Mouse (Mus musculus): ENCODE measurements at regions not wholly inside any gene's neighbourhood (a gene's known extent, or its start where the extent isn't known, plus 50 kb on each side); places are given as distances from the start of the nearest gene placed in this dataset.

GRCm38 (mm10) chr2:171816685-171817419 is 226.4 kb downstream of the Cbln4 start:
- Histone ChIP-seq H3K9ac (ENCODE audit: low read length) (no peak overlapping the region), H3K4me3 (ENCODE audit: low read depth, low read length) (no peak overlapping the region), H3K27ac (ENCODE audit: low read depth) (no peak overlapping the region), H3K4me2 (ENCODE audit: low read length) (no peak overlapping the region), H3K4me1 (replicated peaks; ENCODE audit: control insufficient read depth, insufficient read depth, low read length) (no peaks in the 10 kb centered on the region; the same call in 1 of the 2 replicates), H3K36me3 (ENCODE audit: control insufficient read depth, insufficient read depth, low read length) (no peaks in the 10 kb centered on the region), H3K27me3 (replicated peaks; ENCODE audit: control insufficient read depth, insufficient read depth, low read length) (no peaks in the 10 kb centered on the region), H3K9me3 (ENCODE audit: control insufficient read depth, low read length) (no peaks in the 10 kb centered on the region)
- DNase-seq (ENCODE audit: low spot score) (no peak), ATAC-seq (replicated peaks; ENCODE audit: low FRiP score, low TSS enrichment, low read depth) (no peak)
- 66% methylated on average over 10 of the region's 10 CpGs for WGBS

- 77% methylated on average over 3 of the region's 3 CpGs for WGBS
- Histone ChIP-seq H3K9ac (ENCODE audit: low read length) (no peak overlapping the region), H3K4me2 (ENCODE audit: low read length) (no peak overlapping the region), H3K9me3 (ENCODE audit: control insufficient read depth, low read length) (no peaks in the 10 kb centered on the region), H3K36me3 (ENCODE audit: control insufficient read depth, insufficient read depth, low read length) (no peaks in the 10 kb centered on the region), H3K27ac (ENCODE audit: low read depth) (no peak overlapping the region), H3K4me3 (ENCODE audit: low read depth, low read length) (no peak overlapping the region), H3K4me1 (replicated peaks; ENCODE audit: control insufficient read depth, insufficient read depth, low read length) (no peaks in the 10 kb centered on the region; the same call in 1 of the 2 replicates), H3K27me3 (replicated peaks; ENCODE audit: control insufficient read depth, insufficient read depth, low read length) (no peaks in the 10 kb centered on the region)
- ATAC-seq (replicated peaks; ENCODE audit: low FRiP score, low TSS enrichment, low read depth) (no peak), DNase-seq (ENCODE audit: low spot score) (no peak)
These were observed 230.6 kb downstream of the Cbln4 start for GRCm38 (mm10) chr2:171812701-171813100.

GRCm38 (mm10) chr2:171805376-171805775 is 237.9 kb downstream of the Cbln4 start:
- WGBS, result 67% methylated on average over 5 of the region's 5 CpGs

GRCm38 (mm10) chr2:171800511-171801268 is 242.6 kb downstream of the Cbln4 start:
- 83% methylated on average over 10 of the region's 10 CpGs for WGBS
- no peaks in the 10 kb centered on the region for H3K27me3 ChIP-seq (replicated peaks; ENCODE audit: control insufficient read depth, insufficient read depth, low read length)
- no peak overlapping the region for H3K4me3 ChIP-seq (ENCODE audit: low read depth, low read length)
- H3K4me2 ChIP-seq (ENCODE audit: low read length), result no peak overlapping the region
- H3K9ac ChIP-seq (ENCODE audit: low read length), result no peak overlapping the region
- H3K9me3 ChIP-seq (ENCODE audit: control insufficient read depth, low read length), result no peaks in the 10 kb centered on the region
- H3K27ac ChIP-seq (ENCODE audit: low read depth), result no peak overlapping the region
- no peak for DNase-seq (ENCODE audit: low spot score)
- H3K4me1 ChIP-seq (replicated peaks; ENCODE audit: control insufficient read depth, insufficient read depth, low read length), result no peaks in the 10 kb centered on the region
- H3K36me3 ChIP-seq (ENCODE audit: control insufficient read depth, insufficient read depth, low read length), result no peaks in the 10 kb centered on the region
- no peak for ATAC-seq (replicated peaks; ENCODE audit: low FRiP score, low TSS enrichment, low read depth)

More at GRCm38 (mm10) chr2:171805376-171805775, 237.9 kb downstream of the Cbln4 start:
- no peaks in the 10 kb centered on the region for H3K4me1 ChIP-seq (replicated peaks; ENCODE audit: control insufficient read depth, insufficient read depth, low read length)
- no peaks in the 10 kb centered on the region for H3K9me3 ChIP-seq (ENCODE audit: control insufficient read depth, low read length)
- H3K27ac ChIP-seq (ENCODE audit: low read depth), result no peak overlapping the region
- no peak overlapping the region for H3K4me2 ChIP-seq (ENCODE audit: low read length)
- no peak overlapping the region for H3K4me3 ChIP-seq (ENCODE audit: low read depth, low read length)
- H3K27me3 ChIP-seq (replicated peaks; ENCODE audit: control insufficient read depth, insufficient read depth, low read length), result no peaks in the 10 kb centered on the region
- ATAC-seq (replicated peaks; ENCODE audit: low FRiP score, low TSS enrichment, low read depth), result no peak
- no peak for DNase-seq (ENCODE audit: low spot score)
- no peak overlapping the region for H3K9ac ChIP-seq (ENCODE audit: low read length)
- H3K36me3 ChIP-seq (ENCODE audit: control insufficient read depth, insufficient read depth, low read length), result no peaks in the 10 kb centered on the region

- H3K4me2 ChIP-seq (ENCODE audit: low read length), result no peak overlapping the region
- WGBS, result 73% methylated on average over 9 of the region's 9 CpGs
- no peaks in the 10 kb centered on the region for H3K9me3 ChIP-seq (ENCODE audit: control insufficient read depth, low read length)
- H3K4me1 ChIP-seq (replicated peaks; ENCODE audit: control insufficient read depth, insufficient read depth, low read length), result no peaks in the 10 kb centered on the region
- no peak overlapping the region for H3K9ac ChIP-seq (ENCODE audit: low read length)
- ATAC-seq (replicated peaks; ENCODE audit: low FRiP score, low TSS enrichment, low read depth), result no peak
- no peaks in the 10 kb centered on the region for H3K27me3 ChIP-seq (replicated peaks; ENCODE audit: control insufficient read depth, insufficient read depth, low read length)
- no peak overlapping the region for H3K27ac ChIP-seq (ENCODE audit: low read depth)
- H3K36me3 ChIP-seq (ENCODE audit: control insufficient read depth, insufficient read depth, low read length), result no peaks in the 10 kb centered on the region
- no peak overlapping the region for H3K4me3 ChIP-seq (ENCODE audit: low read depth, low read length)
- no peak for DNase-seq (ENCODE audit: low spot score)
These were observed 243.9 kb downstream of the Cbln4 start for GRCm38 (mm10) chr2:171799351-171799750.

- Histone ChIP-seq H3K4me3 (ENCODE audit: low read depth, low read length) (no peak overlapping the region), H3K27ac (ENCODE audit: low read depth) (no peak overlapping the region), H3K27me3 (replicated peaks; ENCODE audit: control insufficient read depth, insufficient read depth, low read length) (no peaks in the 10 kb centered on the region), H3K9ac (ENCODE audit: low read length) (no peak overlapping the region), H3K4me2 (ENCODE audit: low read length) (no peak overlapping the region), H3K4me1 (replicated peaks; ENCODE audit: control insufficient read depth, insufficient read depth, low read length) (no peaks in the 10 kb centered on the region; the same call in 1 of the 2 replicates), H3K9me3 (ENCODE audit: control insufficient read depth, low read length) (no peaks in the 10 kb centered on the region), H3K36me3 (ENCODE audit: control insufficient read depth, insufficient read depth, low read length) (no peaks in the 10 kb centered on the region)
- ATAC-seq (replicated peaks; ENCODE audit: low FRiP score, low TSS enrichment, low read depth) (no peak), DNase-seq (ENCODE audit: low spot score) (no peak)
- 30% methylated on average over 9 of the region's 9 CpGs for WGBS
These were observed 252.6 kb downstream of the Cbln4 start for GRCm38 (mm10) chr2:171790686-171791085.

GRCm38 (mm10) chr2:171766193-171766930 is 276.9 kb downstream of the Cbln4 start:
- H3K4me2 ChIP-seq (ENCODE audit: low read length), result no peak overlapping the region
- H3K9me3 ChIP-seq (ENCODE audit: control insufficient read depth, low read length), result no peaks in the 10 kb centered on the region
- H3K4me3 ChIP-seq (ENCODE audit: low read depth, low read length), result no peak overlapping the region
- H3K27me3 ChIP-seq (replicated peaks; ENCODE audit: control insufficient read depth, insufficient read depth, low read length), result no peaks in the 10 kb centered on the region
- H3K36me3 ChIP-seq (ENCODE audit: control insufficient read depth, insufficient read depth, low read length), result no peaks in the 10 kb centered on the region
- WGBS, result 72% methylated on average over 7 of the region's 7 CpGs
- no peaks in the 10 kb centered on the region for H3K4me1 ChIP-seq (replicated peaks; ENCODE audit: control insufficient read depth, insufficient read depth, low read length)
- no peak for DNase-seq (ENCODE audit: low spot score)
- ATAC-seq (replicated peaks; ENCODE audit: low FRiP score, low TSS enrichment, low read depth), result no peak
- H3K27ac ChIP-seq (ENCODE audit: low read depth), result no peak overlapping the region
- H3K9ac ChIP-seq (ENCODE audit: low read length), result no peak overlapping the region

- Histone ChIP-seq H3K9ac (ENCODE audit: low read length) (no peak overlapping the region), H3K4me1 (replicated peaks; ENCODE audit: control insufficient read depth, insufficient read depth, low read length) (no peaks in the 10 kb centered on the region), H3K4me3 (ENCODE audit: low read depth, low read length) (no peak overlapping the region), H3K9me3 (ENCODE audit: control insufficient read depth, low read length) (no peaks in the 10 kb centered on the region), H3K27me3 (replicated peaks; ENCODE audit: control insufficient read depth, insufficient read depth, low read length) (no peaks in the 10 kb centered on the region), H3K27ac (ENCODE audit: low read depth) (no peak overlapping the region), H3K4me2 (ENCODE audit: low read length) (no peak overlapping the region), H3K36me3 (ENCODE audit: control insufficient read depth, insufficient read depth, low read length) (no peaks in the 10 kb centered on the region)
- ATAC-seq (replicated peaks; ENCODE audit: low FRiP score, low TSS enrichment, low read depth) (no peak), DNase-seq (ENCODE audit: low spot score) (no peak)
- 76% methylated on average over 4 of the region's 4 CpGs for WGBS
These were observed 278.2 kb downstream of the Cbln4 start for GRCm38 (mm10) chr2:171765071-171765470.

Measured in intestine, embryonic 14.5 days (tissue).